19 mouse cellular contexts compared by ENCODE assay signal in the genomic region with DNA sequence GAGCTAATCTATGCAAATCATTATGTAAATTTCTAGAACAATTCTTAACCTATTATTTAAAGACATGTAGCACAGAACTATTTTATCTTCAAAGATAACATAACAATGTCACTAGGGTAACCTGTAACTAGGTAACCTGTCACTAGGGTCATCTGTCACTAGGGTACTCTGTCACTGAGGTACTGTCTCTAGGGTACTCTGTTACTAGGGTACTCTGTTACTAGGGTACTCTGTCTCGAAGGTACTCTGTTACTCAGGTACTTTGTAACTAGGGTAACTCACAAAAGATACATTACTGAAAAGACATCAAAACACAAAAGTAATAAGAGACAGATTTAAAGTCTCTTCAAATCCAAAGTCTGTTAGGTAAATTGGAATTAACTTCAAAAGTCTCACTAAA. TPM values are rescaled to one million over a fixed set of nuclear protein-coding genes. Genes with fewer than 3 reads are reported as not detected.
A peak's percentile ranks its signal among the peaks of the same experiment; 100 is the strongest.
DNase-seq lines count a peak whose midpoint lies in the region; ATAC-seq and TF ChIP-seq lines count a peak whose summit lies in the region.
"Had no signal": no experiment of that assay in that cellular context is flagged by ENCODE, and none has a peak within 500 bp of the region (broad histone marks: within the 10 kb centered on the region; RNA-seq: fewer than 3 reads in every experiment).

No protein-coding gene starts in this region.

- no peak for TF ChIP-seq CTCF in forebrain, postnatal 0 days (IDR thresholded peaks at IDR 0.05; ENCODE audit: low read depth)

- DNase-seq in forebrain, embryonic 11.5 days (ENCODE audit: low spot score) = no peak
- no peak for DNase-seq in forebrain, postnatal 0 days
- DNase-seq: adrenal gland, adult 2 months; adrenal gland, adult 8-10 months; adrenal gland, postnatal 10 days; adrenal gland, postnatal 14 days; adrenal gland, postnatal 25 days; adrenal gland, postnatal 36 days; B cell, adult 2 months; cerebellum, adult 11 months; cerebellum, adult 11-12 months; cerebellum, adult 18-20 months had no signal

- no peak overlapping the region for H3K9ac ChIP-seq in forebrain, embryonic 12.5 days
- H3K9ac ChIP-seq in forebrain, embryonic 11.5 days (ENCODE audit: low read length) = no peak overlapping the region
- H3K9ac ChIP-seq in forebrain, postnatal 0 days = no peak overlapping the region
- no peak overlapping the region for H3K9ac ChIP-seq in forebrain, embryonic 15.5 days (replicated peaks)

- H3K9me3 ChIP-seq in forebrain, embryonic 12.5 days = no peaks in the 10 kb centered on the region
- H3K9me3 ChIP-seq in forebrain, embryonic 11.5 days (ENCODE audit: control insufficient read depth, low read length) = no peaks in the 10 kb centered on the region
- H3K9me3 ChIP-seq in forebrain, postnatal 0 days (ENCODE audit: low read length) = no peaks in the 10 kb centered on the region
- H3K9me3 ChIP-seq in forebrain, embryonic 15.5 days = no peaks in the 10 kb centered on the region
- H3K9me3 ChIP-seq: G1E had no signal

- no peaks in the 10 kb centered on the region; the same call in 1 of the 2 replicates for H3K4me1 ChIP-seq in forebrain, embryonic 12.5 days
- H3K4me1 ChIP-seq in forebrain, embryonic 11.5 days (replicated peaks; ENCODE audit: control insufficient read depth, insufficient read depth, low read length) = no peaks in the 10 kb centered on the region
- H3K4me1 ChIP-seq in forebrain, postnatal 0 days (ENCODE audit: insufficient read depth) = no peaks in the 10 kb centered on the region
- no peaks in the 10 kb centered on the region for H3K4me1 ChIP-seq in forebrain, embryonic 15.5 days

- H3K36me3 ChIP-seq in forebrain, embryonic 12.5 days (replicated peaks) = peaks cover 66% of the 10 kb centered on the region
- H3K36me3 ChIP-seq in forebrain, embryonic 11.5 days (ENCODE audit: control insufficient read depth, insufficient read depth, low read length) = peaks cover 2% of the 10 kb centered on the region; the same call in 1 of the 2 replicates
- peaks cover 55% of the 10 kb centered on the region for H3K36me3 ChIP-seq in forebrain, postnatal 0 days (ENCODE audit: insufficient read depth)
- peaks cover 59% of the 10 kb centered on the region for H3K36me3 ChIP-seq in forebrain, embryonic 15.5 days

- no peak overlapping the region for H3K4me2 ChIP-seq in forebrain, embryonic 12.5 days
- H3K4me2 ChIP-seq in forebrain, embryonic 11.5 days (ENCODE audit: low read depth, low read length, severe bottlenecking) = no peak overlapping the region
- H3K4me2 ChIP-seq in forebrain, postnatal 0 days (ENCODE audit: low read depth) = no peak overlapping the region
- no peak overlapping the region for H3K4me2 ChIP-seq in forebrain, embryonic 15.5 days (replicated peaks)

- H3K27me3 ChIP-seq in forebrain, embryonic 12.5 days = no peaks in the 10 kb centered on the region
- H3K27me3 ChIP-seq in forebrain, embryonic 11.5 days (ENCODE audit: control insufficient read depth, insufficient read depth, low read length) = no peaks in the 10 kb centered on the region
- H3K27me3 ChIP-seq in forebrain, postnatal 0 days (ENCODE audit: insufficient read depth, low read length) = no peaks in the 10 kb centered on the region
- no peaks in the 10 kb centered on the region for H3K27me3 ChIP-seq in forebrain, embryonic 15.5 days
- H3K27me3 ChIP-seq: CH12.LX, Patski had no signal

- WGBS in forebrain, embryonic 12.5 days = 95% methylated on average over 1 of the region's 1 CpGs
- 85% methylated on average over 1 of the region's 1 CpGs for WGBS in forebrain, embryonic 11.5 days
- WGBS in forebrain, postnatal 0 days = 93% methylated on average over 1 of the region's 1 CpGs
- WGBS in forebrain, embryonic 15.5 days = 90% methylated on average over 1 of the region's 1 CpGs

- H3K27ac ChIP-seq in forebrain, embryonic 12.5 days = no peak overlapping the region
- H3K27ac ChIP-seq in forebrain, embryonic 11.5 days (ENCODE audit: low read depth, low read length) = no peak overlapping the region
- no peak overlapping the region for H3K27ac ChIP-seq in forebrain, postnatal 0 days (ENCODE audit: low read depth, low read length)
- no peak overlapping the region for H3K27ac ChIP-seq in forebrain, embryonic 15.5 days (replicated peaks)

- 0 out of 2 replicates have a peak, but pooled peaks have one; percentile 58 for ATAC-seq in forebrain, embryonic 12.5 days (ENCODE audit: low FRiP score)
- ATAC-seq in forebrain, embryonic 11.5 days (replicated peaks; ENCODE audit: low FRiP score) = no peak
- peak; percentile 55; the same call in 1 of the 2 replicates for ATAC-seq in forebrain, postnatal 0 days
- no peak for ATAC-seq in forebrain, embryonic 15.5 days (replicated peaks)
- ATAC-seq: activated CD4-positive, CD25-positive, alpha-beta regulatory T cell, adult 4 months; CD4-positive, CD25-positive, alpha-beta regulatory T cell, adult 4 months; Patski had no signal

- H3K4me3 ChIP-seq in forebrain, embryonic 12.5 days (replicated peaks) = no peak overlapping the region
- no peak overlapping the region for H3K4me3 ChIP-seq in forebrain, embryonic 11.5 days (ENCODE audit: low read depth, low read length)
- no peak overlapping the region for H3K4me3 ChIP-seq in forebrain, postnatal 0 days (ENCODE audit: low read depth, low read length)
- H3K4me3 ChIP-seq in forebrain, embryonic 15.5 days = no peak overlapping the region

RNA-seq across cellular contexts. Expression of a gene that starts 50.2 kb away (rescaled TPM):
- polyA plus RNA-seq in forebrain, embryonic 12.5 days (2016; fragmentation: Nextera tagmentation; extraction: Ambion mirVana) = 54.3 and 57.4 TPM in 2 replicates
- 56.7 and 66.7 TPM in 2 replicates for polyA plus RNA-seq in forebrain, embryonic 11.5 days (2014; fragmentation: Nextera tagmentation; extraction: Ambion mirVana)
- total RNA-seq in forebrain, postnatal 0 days (2014; rRNA removed) = 20.7 and 34.7 TPM in 2 replicates
- polyA plus RNA-seq in forebrain, postnatal 0 days (2015; fragmentation: Nextera tagmentation; extraction: Ambion mirVana) = 28.8 and 29.3 TPM in 2 replicates
- polyA plus RNA-seq in forebrain, embryonic 15.5 days (2015; fragmentation: Nextera tagmentation; extraction: Ambion mirVana) = 41.5 and 41.9 TPM in 2 replicates

Comparison
In these comparisons a context has a peak if more than half of its experiments do, and no peak if none do; other contexts are left out.
1. ATAC-seq: peak in forebrain, embryonic 12.5 days (single experiment) and forebrain, postnatal 0 days (single experiment); none in forebrain, embryonic 11.5 days (single experiment) and forebrain, embryonic 15.5 days (single experiment).